Mouse (Mus musculus) megakaryocyte, embryonic 14.5 days (primary cell): ENCODE measurements around the gene Arl6ip1.

Experiments
- FLI1 ChIP-seq: IDR thresholded peaks from 2 replicates; pipeline ENCODE4 v1.6.1; 2012; ENCODE audit warnings: low read length, inconsistent platforms, mixed read lengths
- GATA1 ChIP-seq: IDR thresholded peaks from 3 replicates; pipeline ENCODE4 v1.6.1; 2012; ENCODE audit warnings: mixed read lengths, low read length, inconsistent platforms, borderline replicate concordance

DNA sequence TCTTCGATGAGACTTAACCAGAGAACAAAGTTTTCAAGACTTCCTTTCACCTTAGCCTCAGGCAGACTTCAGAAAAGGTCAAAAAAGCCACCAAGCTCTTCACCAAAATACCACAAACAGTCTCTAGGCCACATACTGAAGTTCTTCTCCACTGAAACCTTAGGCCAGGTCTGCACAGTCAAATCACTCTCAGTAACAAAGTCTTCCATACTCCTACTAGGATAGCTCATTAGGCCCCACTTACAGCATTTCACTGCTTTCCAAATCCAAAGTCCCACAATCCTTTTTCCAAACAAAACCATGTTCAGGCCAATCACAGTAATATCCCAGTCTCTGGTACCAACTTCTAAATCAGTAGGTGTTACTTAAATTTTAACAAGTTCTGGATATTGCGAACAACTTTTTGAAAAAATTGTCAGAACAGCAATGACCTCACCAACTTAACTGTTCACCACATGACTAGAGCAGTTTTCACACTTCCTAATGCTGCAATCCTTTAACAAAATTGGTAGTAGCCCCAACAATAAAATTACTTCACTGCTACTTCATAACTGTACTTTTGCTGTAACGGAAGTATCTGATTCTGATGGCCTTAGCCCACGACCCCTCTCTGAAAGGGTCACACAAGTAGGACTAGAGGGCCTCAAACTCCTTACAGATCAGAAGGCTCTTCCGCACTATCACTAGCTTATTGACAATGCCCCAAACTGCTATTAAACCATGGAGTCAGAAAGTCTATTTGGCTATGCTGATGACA, 15.7 kb downstream of the Arl6ip1 start:
- no peak for TF ChIP-seq GATA1
- no peak for TF ChIP-seq FLI1
